Mouse (Mus musculus) embryonic fibroblast, embryonic 13.5 days (primary cell): Measurements from ENCODE around the gene Mrps7.

Experiments
- CTCF ChIP-seq: IDR thresholded peaks from 2 replicates; pipeline ENCODE4 v1.5.1; 2011; ENCODE audit warnings: mild to moderate bottlenecking, control low read depth, low read length, moderate library complexity, borderline replicate concordance; ENCODE audit not compliant: insufficient read depth
- POLR2A ChIP-seq: IDR thresholded peaks from 2 replicates; pipeline ENCODE4 v1.6.1; 2011; ENCODE audit warnings: low read depth, mild to moderate bottlenecking, control low read depth, low read length, moderate library complexity

DNA sequence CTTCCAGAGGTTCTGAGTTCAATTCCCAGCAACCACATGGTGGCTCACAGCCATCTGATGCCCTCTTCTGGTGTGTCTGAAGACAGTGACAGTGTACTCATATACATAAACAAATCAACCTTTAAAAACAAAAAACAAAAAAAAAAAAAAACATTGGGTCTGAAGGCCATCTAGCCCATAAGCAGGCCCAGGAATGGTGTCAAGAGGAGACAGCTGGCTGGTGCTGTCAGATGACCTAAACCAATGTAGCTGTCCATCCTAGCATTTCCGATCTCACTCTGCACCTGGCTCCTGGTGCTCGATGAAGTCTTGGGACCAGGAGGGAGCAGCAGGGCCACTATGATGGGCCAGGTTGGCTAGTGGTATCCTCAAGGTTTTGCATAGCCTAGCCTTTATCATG is 39.0 kb downstream of the Mrps7 start:
- no peak for TF ChIP-seq POLR2A
- no peak for TF ChIP-seq CTCF
